Mouse (Mus musculus) erythroblast, embryonic 14.5 days (primary cell): ENCODE results near the gene Hoxd8.

Experiments used
- GATA1 ChIP-seq: IDR thresholded peaks from 2 replicates; pipeline ENCODE4 v1.6.1; 2012; ENCODE audit warnings: low read length, inconsistent platforms, mixed read lengths
- TAL1 ChIP-seq: IDR thresholded peaks from 3 replicates; pipeline ENCODE4 v1.6.1; 2012; ENCODE audit warnings: low read length, inconsistent platforms, mixed read lengths

DNA sequence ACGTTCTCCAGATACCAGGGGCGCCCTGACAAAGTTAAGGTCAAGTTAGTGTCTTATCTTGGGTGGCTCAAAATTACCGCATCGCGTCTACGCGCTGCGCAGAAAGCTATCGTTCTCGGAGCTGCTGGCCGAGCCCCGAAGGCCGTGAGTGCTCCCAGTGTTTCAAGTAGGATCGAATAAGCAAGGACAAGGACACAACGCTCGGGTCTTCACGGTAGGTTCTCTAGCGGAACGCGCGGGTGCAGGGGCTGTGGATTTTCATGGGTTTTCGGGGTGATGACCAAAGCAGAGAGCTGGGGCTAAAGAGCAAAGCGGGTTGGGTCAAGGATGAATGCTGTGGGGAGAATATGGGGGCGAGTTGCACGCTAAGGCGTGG is 24.8 kb upstream of the Hoxd8 start:
- no peak for TF ChIP-seq TAL1
- no peak for TF ChIP-seq GATA1
